Mouse (Mus musculus) urinary bladder, adult 2 months (tissue): Measurements from ENCODE around the gene Col6a5. TPM values are rescaled to one million over a fixed set of nuclear protein-coding genes. Genes with fewer than 3 reads are reported as not detected.
"Not testable (repeated sequence)": the region's sequence is repeated elsewhere in the genome, so short reads cannot be mapped to it uniquely, and the experiment has no call there.

ENCODE experiments used
- DNase-seq: peaks from one replicate; pipeline ENCODE4 v3.0.0; 2022; ENCODE audit warnings: low spot score
- polyA plus RNA-seq: library from polyadenylated mRNA; depleted of rRNA; stranded (reverse); fragments of >200 nt; gene quantifications from 2 replicates; pipeline ENCODE4 v1.2.3, GENCODE M21; 2012

Col6a5 gene
- polyA plus RNA-seq, 1 experiment, result 4.8 TPM

GRCm38 (mm10) chr9:105909352-105909751, 51.1 kb downstream of the Col6a5 start:
- no peak for DNase-seq

- DNase-seq, result no peak
Observed at GRCm38 (mm10) chr9:105907411-105907810, 53.0 kb downstream of the Col6a5 start.

DNA sequence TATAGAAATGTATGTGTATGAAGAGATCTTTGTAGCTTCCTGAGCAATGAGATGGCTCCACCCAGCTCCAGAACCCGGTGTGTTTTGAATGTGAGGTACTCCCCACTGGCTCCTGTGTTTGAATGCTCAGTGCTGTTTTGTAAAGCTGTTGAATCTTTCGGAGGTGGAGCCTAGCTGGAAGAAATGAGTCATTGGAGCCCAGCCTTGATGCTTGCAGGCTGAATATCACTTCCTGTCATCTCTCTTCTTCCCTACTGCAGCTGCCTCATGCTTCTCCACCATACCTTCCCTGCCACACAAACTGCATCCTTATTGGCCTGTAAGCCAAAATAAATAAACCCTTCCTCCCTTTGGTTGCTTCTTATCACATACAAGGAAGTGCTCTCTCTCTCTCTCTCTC, 72.9 kb downstream of the Col6a5 start:
- DNase-seq, result no peak

- DNase-seq, result no peak
Observed at GRCm38 (mm10) chr9:105884656-105885430, 75.6 kb downstream of the Col6a5 start.

- no peak for DNase-seq
Observed at GRCm38 (mm10) chr9:105880743-105881142, 79.7 kb downstream of the Col6a5 start.

DNA sequence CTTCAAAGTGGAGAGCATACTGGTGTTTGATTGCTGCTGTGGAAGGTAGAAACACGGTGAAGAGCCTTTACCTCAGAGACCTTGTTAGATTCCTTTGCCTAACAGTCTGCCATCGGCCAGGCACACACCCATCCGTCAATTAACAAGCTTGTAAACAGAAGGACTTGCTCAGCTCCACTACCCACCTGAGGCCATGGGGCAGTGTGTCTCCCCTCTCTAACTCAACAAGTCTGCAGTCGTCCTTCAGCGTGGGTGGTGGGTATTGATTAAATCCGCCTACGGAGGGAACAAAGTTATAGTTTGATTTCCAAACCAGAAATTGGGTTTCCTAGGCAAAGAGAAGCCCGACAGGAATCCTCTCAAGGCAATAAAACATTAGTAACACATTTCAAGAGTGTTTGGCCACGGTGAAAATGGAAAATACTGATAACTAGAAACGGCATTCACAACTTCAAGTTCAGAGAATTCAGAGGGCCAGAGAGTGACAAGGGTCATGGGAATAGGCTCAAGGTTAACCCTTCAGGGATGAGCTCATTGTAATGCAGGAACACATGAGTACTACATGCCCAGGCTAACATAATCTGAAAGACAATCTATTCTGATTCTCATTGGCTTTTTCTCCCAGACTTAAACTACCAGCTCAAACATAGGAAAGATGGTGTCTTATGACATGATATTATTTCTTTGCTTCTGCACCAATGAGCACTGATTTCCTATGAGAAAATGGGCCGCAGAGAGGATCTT, 81.9 kb downstream of the Col6a5 start:
- DNase-seq, result no peak

GRCm38 (mm10) chr9:105876124-105876523, 84.3 kb downstream of the Col6a5 start:
- DNase-seq, result no peak

- no peak for DNase-seq
Observed at GRCm38 (mm10) chr9:105871643-105872042, 88.8 kb downstream of the Col6a5 start.

GRCm38 (mm10) chr9:105857773-105858172, 102.7 kb downstream of the Col6a5 start:
- no peak for DNase-seq

- no peak for DNase-seq
Observed at GRCm38 (mm10) chr9:105852778-105853065, 107.7 kb downstream of the Col6a5 start.

GRCm38 (mm10) chr9:105852015-105852777, 108.2 kb downstream of the Col6a5 start:
- no peak for DNase-seq

- DNase-seq, result no peak
Observed at GRCm38 (mm10) chr9:105851011-105851410, 109.4 kb downstream of the Col6a5 start.

- DNase-seq, result no peak
Observed at GRCm38 (mm10) chr9:105848396-105848795, 112.0 kb downstream of the Col6a5 start.

GRCm38 (mm10) chr9:105847261-105847660, 113.2 kb downstream of the Col6a5 start:
- no peak for DNase-seq

DNA sequence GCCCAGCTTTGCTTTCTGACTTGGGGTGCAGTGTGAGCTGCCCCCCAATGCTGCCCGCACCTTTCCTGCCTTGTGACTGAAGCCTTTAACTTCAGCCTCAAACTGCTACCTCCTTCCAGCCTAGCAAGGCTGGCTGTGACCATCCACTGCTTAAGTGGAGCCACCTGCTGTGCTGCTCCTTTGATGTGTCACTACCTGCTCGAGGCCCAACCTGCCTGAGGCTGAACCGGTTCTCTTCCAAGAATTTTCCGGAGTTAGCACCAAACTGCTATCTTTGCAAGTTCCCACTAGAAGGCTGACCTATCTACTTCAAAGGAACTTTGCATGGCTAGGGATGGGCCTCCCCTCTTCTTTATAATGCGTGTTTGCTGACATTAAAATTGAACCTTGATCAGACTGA, 119.1 kb downstream of the Col6a5 start:
- not testable (repeated sequence) for DNase-seq

GRCm38 (mm10) chr9:105839147-105839515, 121.3 kb downstream of the Col6a5 start:
- DNase-seq, result no peak

- DNase-seq, result no peak
Observed at GRCm38 (mm10) chr9:105838396-105839146, 121.9 kb downstream of the Col6a5 start.

DNA sequence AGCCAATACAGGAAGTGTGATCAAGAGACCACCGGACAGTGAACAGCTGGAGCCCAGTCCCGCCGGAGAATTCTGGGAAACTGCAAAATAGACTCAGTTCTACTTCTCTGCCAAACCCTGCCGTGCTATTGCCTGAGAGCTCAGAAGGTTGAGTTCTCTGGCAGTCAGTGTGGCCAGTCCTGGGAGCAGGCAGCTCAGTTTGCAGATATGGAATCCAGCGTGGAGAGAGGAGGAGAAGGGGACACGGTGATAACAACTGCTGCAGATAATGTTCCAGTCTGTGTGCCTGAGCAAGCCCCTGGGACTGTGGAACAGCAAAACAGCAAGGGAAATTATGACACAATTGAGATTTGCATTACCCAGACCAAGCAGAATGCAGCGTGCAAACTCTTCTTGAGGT, 124.9 kb downstream of the Col6a5 start:
- DNase-seq, result no peak

DNA sequence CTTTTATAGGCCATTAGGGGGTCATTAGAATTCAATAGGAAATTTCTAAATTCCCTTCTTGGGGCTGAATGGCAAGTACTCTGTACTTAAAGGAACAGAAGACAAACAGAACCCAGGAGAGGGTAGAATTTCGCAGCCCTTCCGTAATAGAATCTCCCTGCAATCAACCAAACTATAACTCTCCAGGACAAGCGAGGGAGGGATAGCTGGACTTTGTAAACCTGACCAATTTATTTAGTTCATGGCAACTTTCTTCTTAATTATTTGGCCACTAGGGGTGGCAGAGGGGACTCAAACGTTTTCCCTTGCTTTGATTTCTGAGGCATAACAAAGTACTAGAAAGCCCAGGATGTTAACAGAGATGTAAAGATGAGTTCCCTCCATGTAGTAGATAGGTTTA, 125.6 kb downstream of the Col6a5 start:
- DNase-seq, result no peak

- no peak for DNase-seq
Observed at GRCm38 (mm10) chr9:105831291-105831690, 129.2 kb downstream of the Col6a5 start.

GRCm38 (mm10) chr9:105827791-105828385, 132.6 kb downstream of the Col6a5 start, which contains the start of gene Col6a6:
Gene Col6a6, minus strand, starts transcription at chr9:105828160.
- DNase-seq, result no peak
